Mouse (Mus musculus) liver, embryonic 16.5 days (tissue): ENCODE measurements around the gene Apoh. TPM values are rescaled to one million over a fixed set of nuclear protein-coding genes. Genes with fewer than 3 reads are reported as not detected.

Experiments
- ATAC-seq: fragments of 200-750 bp; cut with Nextera tagmentation; 2 replicates; pipeline ENCODE4 v1.8.0; 2017; ENCODE audit warnings: low read depth, mild to moderate bottlenecking, moderate number of reproducible peaks, moderate library complexity
- H3K27ac ChIP-seq: fragments of 300-500 bp; sonication (generic); 2 replicates; pipeline ENCODE4 v1.5.1; 2014; ENCODE audit warnings: mild to moderate bottlenecking, low read length
- H3K27me3 ChIP-seq: fragments of 300-500 bp; sonication (generic); 2 replicates; pipeline ENCODE4 v1.6.1; 2014; ENCODE audit warnings: low read depth, low read length, mixed read lengths; ENCODE audit not compliant: control insufficient read depth, insufficient read depth
- H3K36me3 ChIP-seq: fragments of 300-500 bp; sonication (generic); 2 replicates; pipeline ENCODE4 v1.6.1; 2014; ENCODE audit warnings: mild to moderate bottlenecking; ENCODE audit not compliant: control insufficient read depth, insufficient read depth
- H3K4me1 ChIP-seq: fragments of 300-500 bp; sonication (generic); 2 replicates; pipeline ENCODE4 v1.6.1; 2014; ENCODE audit warnings: low read depth, low read length, mixed read lengths; ENCODE audit not compliant: control insufficient read depth
- H3K4me2 ChIP-seq: fragments of 300-500 bp; sonication (generic); 2 replicates; pipeline ENCODE4 v1.6.1; 2014; ENCODE audit warnings: low read depth, low read length, mixed read lengths
- H3K4me3 ChIP-seq: fragments of 300-500 bp; sonication (generic); 2 replicates; pipeline ENCODE4 v1.5.1; 2014; ENCODE audit warnings: low read depth, mild to moderate bottlenecking, low read length
- H3K9ac ChIP-seq: fragments of 300-500 bp; sonication (generic); 2 replicates; pipeline ENCODE4 v1.6.1; 2014; ENCODE audit warnings: low read depth, low read length
- H3K9me3 ChIP-seq: fragments of 300-500 bp; sonication (generic); replicated peaks from 2 replicates; pipeline ENCODE4 v1.6.1; 2016; ENCODE audit warnings: low read length; ENCODE audit not compliant: control insufficient read depth
- WGBS: fragments of 180-500 bp; shearing (Covaris S2); extraction: QIAGEN DNeasy Blood & Tissue Kit; methylation state at CpG from one replicate; pipeline ENCODE4 v1.1.7; 2014; ENCODE audit not compliant: insufficient replicate concordance; 5-methylcytosine and 5-hydroxymethylcytosine counted together
- polyA plus RNA-seq: library from polyadenylated mRNA; unstranded; fragments of >200 nt; fragmentation: Nextera tagmentation; extraction: Ambion mirVana; gene quantifications from 2 replicates; pipeline ENCODE4 v1.2.1, GENCODE M21; 2015

Apoh gene
- polyA plus RNA-seq, 1 experiment from 2014 or later: 1,131 TPM

- H3K9me3 ChIP-seq: no peaks in the 10 kb centered on the region
- no peaks in the 10 kb centered on the region for H3K36me3 ChIP-seq
- no peaks in the 10 kb centered on the region for H3K27me3 ChIP-seq
- H3K27ac ChIP-seq: no peak overlapping the region
- ATAC-seq: peak; percentile 27; the same call in 1 of the 2 replicates
- no peak overlapping the region for H3K9ac ChIP-seq
- 57% methylated on average over 11 of the region's 11 CpGs for WGBS
- H3K4me3 ChIP-seq: no peak overlapping the region
- no peak overlapping the region for H3K4me2 ChIP-seq
- no peaks in the 10 kb centered on the region for H3K4me1 ChIP-seq
Measured at GRCm38 (mm10) chr11:108319162-108319561, 24.0 kb upstream of the Apoh start.

GRCm38 (mm10) chr11:108320561-108320960, 22.6 kb upstream of the Apoh start:
- Histone ChIP-seq H3K36me3 (no peaks in the 10 kb centered on the region), H3K4me2 (no peak overlapping the region), H3K9ac (no peak overlapping the region), H3K4me3 (no peak overlapping the region), H3K27ac (no peak overlapping the region), H3K4me1 (no peaks in the 10 kb centered on the region), H3K27me3 (no peaks in the 10 kb centered on the region), H3K9me3 (no peaks in the 10 kb centered on the region)
- ATAC-seq: no peak
- WGBS: 28% methylated on average over 7 of the region's 7 CpGs

GRCm38 (mm10) chr11:108322156-108322555, 21.0 kb upstream of the Apoh start:
- Histone ChIP-seq H3K27ac (no peak overlapping the region), H3K9ac (no peak overlapping the region), H3K36me3 (no peaks in the 10 kb centered on the region), H3K4me2 (no peak overlapping the region), H3K9me3 (no peaks in the 10 kb centered on the region), H3K4me1 (no peaks in the 10 kb centered on the region), H3K27me3 (no peaks in the 10 kb centered on the region), H3K4me3 (no peak overlapping the region)
- ATAC-seq: no peak
- WGBS: 54% methylated on average over 2 of the region's 2 CpGs

- Histone ChIP-seq H3K27me3 (no peaks in the 10 kb centered on the region), H3K9me3 (no peaks in the 10 kb centered on the region), H3K27ac (no peak overlapping the region), H3K4me1 (no peaks in the 10 kb centered on the region), H3K4me2 (no peak overlapping the region), H3K9ac (no peak overlapping the region), H3K4me3 (no peak overlapping the region), H3K36me3 (no peaks in the 10 kb centered on the region)
- WGBS: 69% methylated on average over 8 of the region's 8 CpGs
- ATAC-seq: no peak
Measured at GRCm38 (mm10) chr11:108325943-108326342, 17.2 kb upstream of the Apoh start.

- Histone ChIP-seq H3K9me3 (no peaks in the 10 kb centered on the region), H3K27me3 (no peaks in the 10 kb centered on the region), H3K27ac (no peak overlapping the region), H3K9ac (no peak overlapping the region), H3K4me3 (no peak overlapping the region), H3K36me3 (no peaks in the 10 kb centered on the region), H3K4me1 (no peaks in the 10 kb centered on the region), H3K4me2 (no peak overlapping the region)
- 63% methylated on average over 11 of the region's 11 CpGs for WGBS
- no peak for ATAC-seq
Measured at GRCm38 (mm10) chr11:108330818-108331217, 12.3 kb upstream of the Apoh start.

GRCm38 (mm10) chr11:108333006-108333405, 10.1 kb upstream of the Apoh start:
- Histone ChIP-seq H3K36me3 (no peaks in the 10 kb centered on the region), H3K4me2 (no peak overlapping the region), H3K9me3 (no peaks in the 10 kb centered on the region), H3K4me1 (no peaks in the 10 kb centered on the region), H3K27me3 (no peaks in the 10 kb centered on the region), H3K4me3 (no peak overlapping the region), H3K9ac (no peak overlapping the region), H3K27ac (no peak overlapping the region)
- no peak for ATAC-seq
- 55% methylated on average over 5 of the region's 5 CpGs for WGBS

GRCm38 (mm10) chr11:108333583-108334379, 9.4 kb upstream of the Apoh start:
- H3K4me3 ChIP-seq: no peak overlapping the region
- H3K36me3 ChIP-seq: no peaks in the 10 kb centered on the region
- no peaks in the 10 kb centered on the region for H3K9me3 ChIP-seq
- no peak overlapping the region for H3K9ac ChIP-seq
- no peak for ATAC-seq
- H3K27ac ChIP-seq: no peak overlapping the region
- H3K4me2 ChIP-seq: no peak overlapping the region
- no peaks in the 10 kb centered on the region for H3K27me3 ChIP-seq
- WGBS: 53% methylated on average over 8 of the region's 8 CpGs
- H3K4me1 ChIP-seq: no peaks in the 10 kb centered on the region

- Histone ChIP-seq H3K27ac (no peak overlapping the region), H3K4me1 (no peaks in the 10 kb centered on the region), H3K9ac (no peak overlapping the region), H3K27me3 (no peaks in the 10 kb centered on the region), H3K36me3 (no peaks in the 10 kb centered on the region), H3K4me2 (no peak overlapping the region), H3K4me3 (no peak overlapping the region), H3K9me3 (no peaks in the 10 kb centered on the region)
- 60% methylated on average over 3 of the region's 3 CpGs for WGBS
- no peak for ATAC-seq
Measured at GRCm38 (mm10) chr11:108334658-108335057, 8.5 kb upstream of the Apoh start.

- 69% methylated on average over 4 of the region's 4 CpGs for WGBS
Measured at GRCm38 (mm10) chr11:108335536-108335935, 7.6 kb upstream of the Apoh start.

More at GRCm38 (mm10) chr11:108335536-108335935, 7.6 kb upstream of the Apoh start:
- Histone ChIP-seq H3K4me3 (no peak overlapping the region), H3K36me3 (no peaks in the 10 kb centered on the region), H3K4me2 (no peak overlapping the region), H3K9me3 (no peaks in the 10 kb centered on the region), H3K4me1 (no peaks in the 10 kb centered on the region), H3K9ac (no peak overlapping the region), H3K27me3 (no peaks in the 10 kb centered on the region), H3K27ac (no peak overlapping the region)
- no peak for ATAC-seq
